Mouse (Mus musculus) WW6 (cell line): ENCODE results near the gene Gm49325.
"Not testable (repeated sequence)": the region's sequence is repeated elsewhere in the genome, so short reads cannot be mapped to it uniquely, and the experiment has no call there.

Source experiments
- DNase-seq: peaks from one replicate; pipeline ENCODE4 v3.0.0-alpha.2; 2013; ENCODE audit warnings: low read depth, low spot score

Gene Gm49325

DNA sequence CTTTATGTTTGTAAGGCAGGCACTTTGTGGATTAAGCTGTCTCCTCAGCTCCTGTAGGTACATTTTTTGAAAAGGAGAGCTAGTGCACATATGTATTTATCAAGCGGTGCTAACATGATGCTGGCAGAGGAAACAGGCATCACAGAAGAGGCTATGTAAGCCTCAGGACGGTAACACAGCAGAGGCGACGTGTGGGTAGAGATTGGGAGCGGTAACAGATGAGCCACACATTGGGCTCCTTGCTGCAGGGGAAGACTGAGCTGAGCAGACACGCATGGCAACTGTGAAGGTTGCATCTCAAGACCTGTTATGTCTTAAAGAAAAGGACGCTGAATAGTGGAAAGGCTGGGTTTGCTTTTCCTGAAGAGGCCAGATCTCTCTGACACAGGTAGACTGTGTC is 77.0 kb downstream of the Gm49325 start:
- no peak for DNase-seq

DNA sequence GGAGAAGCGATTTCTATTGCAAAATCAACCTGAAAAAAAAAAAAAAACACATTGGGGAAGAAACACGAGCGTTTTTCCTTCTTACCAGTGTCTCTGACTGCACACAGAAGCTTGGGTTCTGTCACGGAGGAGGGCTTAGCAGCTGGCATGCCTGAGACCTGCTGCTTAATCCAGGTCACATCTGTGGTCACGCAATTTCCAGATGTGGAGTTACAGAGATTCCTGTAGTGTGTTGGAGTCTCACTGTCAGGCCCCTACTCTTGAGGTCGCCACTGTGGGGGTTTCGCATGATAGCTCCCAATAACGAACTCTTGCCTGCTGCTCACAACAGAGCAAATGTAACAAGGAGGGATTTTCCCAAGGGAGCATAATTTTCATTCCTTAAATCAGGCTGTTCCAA is 78.2 kb downstream of the Gm49325 start:
- DNase-seq, result no peak

DNA sequence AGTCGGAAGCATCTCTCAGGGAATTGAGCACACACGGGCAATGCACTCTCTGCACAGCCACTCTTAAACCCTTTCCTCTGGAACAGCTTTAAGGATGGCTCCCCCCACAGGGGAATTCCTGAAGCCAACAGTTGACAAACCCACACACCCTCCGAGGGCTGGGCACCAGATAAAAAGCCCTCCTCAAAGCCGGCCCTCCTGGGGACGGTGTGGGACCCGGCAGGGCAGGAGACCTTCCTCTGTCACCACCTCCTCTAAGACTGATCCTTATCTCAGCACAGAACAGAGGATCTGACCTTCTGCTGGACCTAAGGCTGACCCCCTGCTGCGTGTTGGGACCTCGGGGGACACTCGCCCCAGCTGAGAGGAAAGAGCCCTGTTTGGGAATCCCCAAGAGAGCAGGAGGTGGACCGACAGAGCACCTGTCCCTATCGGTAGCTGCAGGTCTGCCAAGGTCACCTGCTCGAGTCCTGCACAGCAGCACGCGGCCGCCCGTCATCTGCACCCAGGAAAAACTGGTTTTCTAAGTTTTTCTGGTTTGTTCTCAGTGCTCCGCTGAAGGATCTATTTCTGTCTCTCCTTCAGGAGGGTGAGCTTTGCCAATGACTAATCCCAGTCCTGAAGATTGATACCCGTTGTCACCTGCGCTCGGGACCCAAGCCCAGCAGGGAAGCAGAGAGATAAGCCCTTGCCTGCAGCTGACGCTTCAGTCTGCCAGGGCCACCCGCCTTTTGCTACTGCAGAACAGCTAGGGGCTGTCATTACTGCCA is 80.1 kb downstream of the Gm49325 start, which contains the start of gene Tspear:
TSS of gene Tspear (plus strand) at position 675 of the 770 bp plus-strand sequence.
- no peak for DNase-seq

GRCm38 (mm10) chr10:77687021-77687420 is 81.0 kb downstream of the Gm49325 start:
- no peak for DNase-seq

GRCm38 (mm10) chr10:77690356-77690807 is 84.4 kb downstream of the Gm49325 start, which contains the start of gene Gm19402:
TSS of gene Gm19402 (minus strand) at chr10:77690757.
- not testable (repeated sequence) for DNase-seq
